Mouse (Mus musculus): ENCODE data around the gene Rnaset2b.
"Not testable (repeated sequence)": the region's sequence is repeated elsewhere in the genome, so short reads cannot be mapped to it uniquely, and the experiment has no call there.

- TF ChIP-seq CTCF (IDR thresholded peaks at IDR 0.05; ENCODE audit: low read depth); EP300 (optimal IDR thresholded peaks at IDR 0.05): not testable (repeated sequence)
Measured at GRCm38 (mm10) chr17:7014190-7014589, 43.8 kb downstream of the Rnaset2b start.

All from stomach, postnatal 0 days (tissue).